Mouse (Mus musculus) MEL (cell line): ENCODE measurements around the gene Gm14124. TPM values are rescaled to one million over a fixed set of nuclear protein-coding genes. Genes with fewer than 3 reads are reported as not detected.
A peak's percentile ranks its signal among the peaks of the same experiment; 100 is the strongest.

Experiments
- DNase-seq: peaks from one replicate; pipeline ENCODE4 v3.0.0; 2011; ENCODE audit warnings: low read depth, low spot score
- H3K27ac ChIP-seq: 2 replicates; pipeline ENCODE4 v1.5.1; 2012; ENCODE audit warnings: low read depth, mild to moderate bottlenecking, control low read depth, low read length, moderate library complexity; ENCODE audit not compliant: control insufficient read depth
- H3K27me3 ChIP-seq, 2 experiments: fragments of 150-350 bp in 1 of 2; sonication (generic) in 1 of 2; 2 replicates each; pipeline ENCODE4 v1.6.1; 2012; ENCODE audit warnings: low read length in 2 of 2, mild to moderate bottlenecking in 2 of 2, improper control_type of control experiment in 1 of 2, moderate library complexity in 1 of 2; ENCODE audit not compliant: insufficient read depth in 2 of 2, control insufficient read depth in 1 of 2
- H3K36me3 ChIP-seq, 2 experiments: 2 replicates each; pipeline ENCODE4 v1.6.1; 2012 to 2014; ENCODE audit warnings: low read length in 2 of 2, improper control_type of control experiment in 1 of 2, inconsistent platforms in 1 of 2, mild to moderate bottlenecking in 1 of 2; ENCODE audit not compliant: insufficient read depth in 2 of 2, control insufficient read depth in 1 of 2
- H3K4me1 ChIP-seq, 2 experiments: fragments of 150-350 bp in 1 of 2; sonication (generic) in 1 of 2; 2 replicates each; pipeline ENCODE4 v1.6.1; 2012; ENCODE audit warnings: low read length in 2 of 2, improper control_type of control experiment in 1 of 2, mild to moderate bottlenecking in 1 of 2; ENCODE audit not compliant: insufficient read depth in 2 of 2, control insufficient read depth in 1 of 2
- H3K4me3 ChIP-seq, 2 experiments: fragments of 150-350 bp in 1 of 2; sonication (generic) in 1 of 2; 2 replicates each; pipeline ENCODE4 v1.5.1; 2012; ENCODE audit warnings: low read depth in 2 of 2, low read length in 2 of 2, mild to moderate bottlenecking in 2 of 2, moderate library complexity in 2 of 2, control low read depth in 1 of 2, improper control_type of control experiment in 1 of 2; ENCODE audit not compliant: control insufficient read depth in 1 of 2, insufficient read depth in 1 of 2
- H3K79me2 ChIP-seq: 2 replicates; pipeline ENCODE4 v1.6.1; 2012; ENCODE audit warnings: mild to moderate bottlenecking, low read length, moderate library complexity; ENCODE audit not compliant: control insufficient read depth, poor library complexity, insufficient read depth
- H3K9ac ChIP-seq: 2 replicates; pipeline ENCODE4 v1.6.1; 2012; ENCODE audit warnings: low read depth, mild to moderate bottlenecking, control low read depth, low read length, moderate library complexity; ENCODE audit not compliant: control insufficient read depth, poor library complexity, severe bottlenecking
- H3K9me3 ChIP-seq: fragments of 150-350 bp; sonication (generic); replicated peaks from 2 replicates; pipeline ENCODE4 v1.6.1; 2012; ENCODE audit warnings: mild to moderate bottlenecking, low read length, improper control_type of control experiment, moderate library complexity; ENCODE audit not compliant: insufficient read depth
- BHLHE40 ChIP-seq: IDR thresholded peaks from 2 replicates; pipeline ENCODE4 v1.6.1; 2012; ENCODE audit warnings: low read depth, mild to moderate bottlenecking, inconsistent platforms, low read length, improper control_type of control experiment, borderline replicate concordance
- CHD2 ChIP-seq: IDR thresholded peaks from 2 replicates; pipeline ENCODE4 v1.6.1; 2011; ENCODE audit warnings: low read length, improper control_type of control experiment
- CTCF ChIP-seq, 3 experiments: IDR thresholded peaks in 2 of 3; conservative IDR thresholded peaks in 1 of 3; 2 replicates each; pipeline ENCODE4 v1.5.1; 2011 to 2012; ENCODE audit warnings: low read length in 3 of 3, low read depth in 2 of 3, mild to moderate bottlenecking in 2 of 3, improper control_type of control experiment in 1 of 3, inconsistent platforms in 1 of 3, mixed read lengths in 1 of 3, moderate library complexity in 1 of 3; ENCODE audit not compliant: control insufficient read depth in 1 of 3, insufficient read depth in 1 of 3, poor library complexity in 1 of 3, severe bottlenecking in 1 of 3
- E2F4 ChIP-seq: IDR thresholded peaks from 2 replicates; pipeline ENCODE4 v1.6.1; 2011; ENCODE audit warnings: low read depth, low read length, improper control_type of control experiment, borderline replicate concordance
- ELF1 ChIP-seq: IDR thresholded peaks from 2 replicates; pipeline ENCODE4 v1.6.1; 2014; ENCODE audit warnings: low read depth, mild to moderate bottlenecking, inconsistent platforms, low read length, improper control_type of control experiment, moderate library complexity
- EP300 ChIP-seq, 2 experiments: IDR thresholded peaks; 2 replicates each; pipeline ENCODE4 v1.6.1; 2011; ENCODE audit warnings: improper control_type of control experiment in 2 of 2, low read length in 2 of 2, low read depth in 1 of 2, mild to moderate bottlenecking in 1 of 2
- ETS1 ChIP-seq: IDR thresholded peaks from 2 replicates; pipeline ENCODE4 v1.6.1; 2012; ENCODE audit warnings: low read depth, mild to moderate bottlenecking, inconsistent platforms, low read length, improper control_type of control experiment, moderate library complexity
- GABPA ChIP-seq: IDR thresholded peaks from 2 replicates; pipeline ENCODE4 v1.6.1; 2012; ENCODE audit warnings: low read depth, mild to moderate bottlenecking, inconsistent platforms, low read length, improper control_type of control experiment, moderate library complexity
- GATA1 ChIP-seq: IDR thresholded peaks from 2 replicates; pipeline ENCODE4 v1.6.1; 2011; ENCODE audit warnings: low read depth, low read length, improper control_type of control experiment
- HCFC1 ChIP-seq: IDR thresholded peaks from 2 replicates; pipeline ENCODE4 v1.6.1; 2012; ENCODE audit warnings: low read depth, mild to moderate bottlenecking, inconsistent platforms, low read length, improper control_type of control experiment, moderate library complexity
- JUND ChIP-seq: IDR thresholded peaks from 2 replicates; pipeline ENCODE4 v1.6.1; 2011; ENCODE audit warnings: low read depth, mild to moderate bottlenecking, improper control_type of control experiment, low read length
- KAT2A ChIP-seq: conservative IDR thresholded peaks from 2 replicates; pipeline ENCODE4 v1.6.1; 2012; ENCODE audit warnings: low read depth, low read length, improper control_type of control experiment, inconsistent platforms
- MAX ChIP-seq: IDR thresholded peaks from 2 replicates; pipeline ENCODE4 v1.6.1; 2011; ENCODE audit warnings: low read length, improper control_type of control experiment
- MAZ ChIP-seq: IDR thresholded peaks from 2 replicates; pipeline ENCODE4 v1.6.1; 2012; ENCODE audit warnings: low read depth, mild to moderate bottlenecking, inconsistent platforms, low read length, improper control_type of control experiment
- MEF2A ChIP-seq: IDR thresholded peaks from 2 replicates; pipeline ENCODE4 v1.6.1; 2014; ENCODE audit warnings: low read depth, mild to moderate bottlenecking, inconsistent platforms, low read length, improper control_type of control experiment; ENCODE audit not compliant: poor library complexity, insufficient replicate concordance, severe bottlenecking; ENCODE audit errors: extremely low read depth
- MXI1 ChIP-seq: IDR thresholded peaks from 2 replicates; pipeline ENCODE4 v1.6.1; 2011; ENCODE audit warnings: mild to moderate bottlenecking, low read depth, low read length, improper control_type of control experiment
- MYB ChIP-seq: IDR thresholded peaks from 2 replicates; pipeline ENCODE4 v1.6.1; 2011; ENCODE audit warnings: mild to moderate bottlenecking, low read depth, low read length, improper control_type of control experiment
- MYC ChIP-seq: IDR thresholded peaks from 2 replicates; pipeline ENCODE4 v1.6.1; 2011; ENCODE audit warnings: low read depth, mild to moderate bottlenecking, low read length, improper control_type of control experiment, moderate library complexity
- NELFE ChIP-seq: IDR thresholded peaks from 2 replicates; pipeline ENCODE4 v1.6.1; 2011; ENCODE audit warnings: low read depth, low read length, improper control_type of control experiment
- NRF1 ChIP-seq: IDR thresholded peaks from 2 replicates; pipeline ENCODE4 v1.6.1; 2014; ENCODE audit warnings: low read depth, mild to moderate bottlenecking, inconsistent platforms, low read length, improper control_type of control experiment, moderate library complexity; ENCODE audit not compliant: poor library complexity, insufficient read depth, severe bottlenecking
- POLR2A ChIP-seq, 2 experiments: IDR thresholded peaks; 2 replicates each; pipeline ENCODE4 v1.6.1; 2011 to 2012; ENCODE audit warnings: low read length in 2 of 2, mild to moderate bottlenecking in 2 of 2, control low read depth in 1 of 2, improper control_type of control experiment in 1 of 2, low read depth in 1 of 2, moderate library complexity in 1 of 2; ENCODE audit not compliant: control insufficient read depth in 1 of 2, insufficient read depth in 1 of 2, poor library complexity in 1 of 2
- POLR2AphosphoS2 ChIP-seq: IDR thresholded peaks from 2 replicates; pipeline ENCODE4 v1.6.1; 2011; ENCODE audit warnings: low read length, improper control_type of control experiment
- RAD21 ChIP-seq: IDR thresholded peaks from 2 replicates; pipeline ENCODE4 v1.6.1; 2011; ENCODE audit warnings: mild to moderate bottlenecking, low read depth, low read length, improper control_type of control experiment
- RCOR1 ChIP-seq: IDR thresholded peaks from 2 replicates; pipeline ENCODE4 v1.6.1; 2012; ENCODE audit warnings: low read depth, mild to moderate bottlenecking, inconsistent platforms, low read length, improper control_type of control experiment
- SIN3A ChIP-seq: IDR thresholded peaks from 2 replicates; pipeline ENCODE4 v1.6.1; 2012; ENCODE audit warnings: low read length, improper control_type of control experiment, inconsistent platforms
- SMC3 ChIP-seq: IDR thresholded peaks from 2 replicates; pipeline ENCODE4 v1.6.1; 2011; ENCODE audit warnings: low read depth, low read length, improper control_type of control experiment
- TAL1 ChIP-seq: IDR thresholded peaks from 2 replicates; pipeline ENCODE4 v1.6.1; 2012; ENCODE audit warnings: mild to moderate bottlenecking, inconsistent platforms, low read length, moderate library complexity, mixed read lengths
- TBP ChIP-seq: IDR thresholded peaks from 2 replicates; pipeline ENCODE4 v1.8.0; 2011; ENCODE audit warnings: low read depth, low read length, improper control_type of control experiment
- TCF12 ChIP-seq: IDR thresholded peaks from 2 replicates; pipeline ENCODE4 v1.6.1; 2014; ENCODE audit warnings: low read depth, mild to moderate bottlenecking, inconsistent platforms, low read length, improper control_type of control experiment, moderate library complexity
- UBTF ChIP-seq: IDR thresholded peaks from 2 replicates; pipeline ENCODE4 v1.6.1; 2012; ENCODE audit warnings: low read depth, mild to moderate bottlenecking, inconsistent platforms, low read length, improper control_type of control experiment, moderate library complexity, borderline replicate concordance; ENCODE audit not compliant: insufficient read depth
- USF1 ChIP-seq: IDR thresholded peaks from 2 replicates; pipeline ENCODE4 v1.6.1; 2014; ENCODE audit warnings: low read depth, mild to moderate bottlenecking, inconsistent platforms, low read length, improper control_type of control experiment, moderate library complexity
- USF2 ChIP-seq, 2 experiments: IDR thresholded peaks; 2 replicates each; pipeline ENCODE4 v1.6.1; 2011 to 2012; ENCODE audit warnings: improper control_type of control experiment in 2 of 2, low read length in 2 of 2, borderline replicate concordance in 1 of 2, inconsistent platforms in 1 of 2, low read depth in 1 of 2, mild to moderate bottlenecking in 1 of 2; ENCODE audit not compliant: insufficient read depth in 1 of 2
- ZC3H11A ChIP-seq: IDR thresholded peaks from 2 replicates; pipeline ENCODE4 v1.6.1; 2012; ENCODE audit warnings: low read depth, mild to moderate bottlenecking, inconsistent platforms, low read length, improper control_type of control experiment
- ZKSCAN1 ChIP-seq: IDR thresholded peaks from 2 replicates; pipeline ENCODE4 v1.6.1; 2012; ENCODE audit warnings: low read depth, mild to moderate bottlenecking, inconsistent platforms, low read length, improper control_type of control experiment, moderate library complexity
- ZMIZ1 ChIP-seq: IDR thresholded peaks from 2 replicates; pipeline ENCODE4 v1.6.1; 2012; ENCODE audit warnings: low read depth, mild to moderate bottlenecking, inconsistent platforms, low read length, improper control_type of control experiment, moderate library complexity
- ZNF384 ChIP-seq: IDR thresholded peaks from 2 replicates; pipeline ENCODE4 v1.6.1; 2012; ENCODE audit warnings: low read depth, mild to moderate bottlenecking, inconsistent platforms, low read length, improper control_type of control experiment
- polyA plus RNA-seq, 2 experiments: library from polyadenylated mRNA; stranded (reverse) in 1 of 2; unstranded in 1 of 2; fragments of >175 nt in 1 of 2; fragments of >200 nt in 1 of 2; gene quantifications; 2 replicates each; pipeline versions ENCODE4 v1.2.1 to v1.2.4; 2012; ENCODE audit warnings: low replicate concordance in 2 of 2, low read depth in 1 of 2; ENCODE audit not compliant: insufficient read length in 2 of 2, insufficient read depth in 1 of 2, missing spikeins in 1 of 2
- total RNA-seq: library from RNA; depleted of rRNA; stranded (reverse); fragments of 300-350 nt; gene quantifications from 2 replicates; pipeline ENCODE4 v1.2.3, GENCODE M21; 2012

Gene Gm14124
- total and polyA plus RNA-seq, 3 experiments, result 0.04 to 0.12 TPM; not detected in 1

- H3K9ac ChIP-seq, result peak overlapping the region; percentile 66
- peak overlapping the region; percentile 98 for H3K27ac ChIP-seq
- peaks cover 21% of the 10 kb centered on the region in 2 experiments for H3K4me1 ChIP-seq
- peak overlapping the region; percentile 55 to 58 for H3K4me3 ChIP-seq
- peaks cover 4% of the 10 kb centered on the region for H3K79me2 ChIP-seq
- no peaks in the 10 kb centered on the region for H3K9me3 ChIP-seq
- DNase-seq, result peak; percentile 91
- TF ChIP-seq MYB, result 0 out of 2 replicates have a peak, but pooled peaks have one; percentile 53
- TF ChIP-seq SMC3, result no peak
- TF ChIP-seq POLR2AphosphoS2, result no peak
- TF ChIP-seq USF2 (IDR thresholded peaks at IDR 0.05; ENCODE audit: borderline replicate concordance in 1 of 2, insufficient read depth in 1 of 2, low read depth in 1 of 2, low read length in 2 of 2), result no peak
- TF ChIP-seq ZMIZ1, result peak; percentile 79
- TF ChIP-seq GATA1, result peak; percentile 96
- 0 out of 2 replicates have a peak, but pooled peaks have one; percentile 40 for TF ChIP-seq E2F4
- TF ChIP-seq HCFC1, result peak; percentile 55; the same call in 1 of the 2 replicates
- no peak for TF ChIP-seq MEF2A
- peak in 1 of 2 experiments; percentile 56; a peak in 2 of 4 replicates for TF ChIP-seq POLR2A (IDR thresholded peaks at IDR 0.05; ENCODE audit: control insufficient read depth in 1 of 2, insufficient read depth in 1 of 2, low read depth in 1 of 2, low read length in 2 of 2, poor library complexity in 1 of 2)
- TF ChIP-seq MYC, result peak; percentile 47; the same call in 1 of the 2 replicates
- TF ChIP-seq ZNF384, result no peak
- TF ChIP-seq MAX, result no peak
- no peak for TF ChIP-seq CTCF (IDR thresholded peaks at IDR 0.05 in 2 of 3, conservative IDR thresholded peaks at IDR 0.05 in 1 of 3; ENCODE audit: control insufficient read depth in 1 of 3, insufficient read depth in 1 of 3, low read depth in 2 of 3, low read length in 3 of 3, poor library complexity in 1 of 3, severe bottlenecking in 1 of 3)
- TF ChIP-seq NELFE, result no peak
- TF ChIP-seq ELF1, result 0 out of 2 replicates have a peak, but pooled peaks have one; percentile 46
- peak; percentile 78 for TF ChIP-seq TBP
- no peak for TF ChIP-seq JUND
- peak; percentile 40 for TF ChIP-seq TAL1
- TF ChIP-seq KAT2A, result no peak
- TF ChIP-seq BHLHE40, result peak; percentile 85
- TF ChIP-seq MXI1, result peak; percentile 59; the same call in 1 of the 2 replicates
- TF ChIP-seq RAD21, result no peak
- peak; percentile 90 for TF ChIP-seq RCOR1
- no peak for TF ChIP-seq ZC3H11A
- peak; percentile 99 for TF ChIP-seq ETS1
- no peak for TF ChIP-seq GABPA
- no peak for TF ChIP-seq USF1
- TF ChIP-seq TCF12, result peak; percentile 85
- peak; percentile 88 for TF ChIP-seq SIN3A
- no peak for TF ChIP-seq MAZ
- no peak for TF ChIP-seq ZKSCAN1
- TF ChIP-seq NRF1, result no peak
- TF ChIP-seq CHD2, result no peak
- TF ChIP-seq EP300 (IDR thresholded peaks at IDR 0.05; ENCODE audit: low read depth in 1 of 2, low read length in 2 of 2), result peak; percentile 95 to 96
- TF ChIP-seq UBTF, result no peak
- H3K27me3 ChIP-seq, result no peaks in the 10 kb centered on the region
- peaks cover 0 to 39% of the 10 kb centered on the region in 2 experiments; a peak in 2 of 4 replicates for H3K36me3 ChIP-seq
Observed at GRCm38 (mm10) chr2:150307183-150307773, 50.0 kb downstream of the Gm14124 start.
